ENCODE assay signal across 30 mouse cellular contexts in the genomic region with DNA sequence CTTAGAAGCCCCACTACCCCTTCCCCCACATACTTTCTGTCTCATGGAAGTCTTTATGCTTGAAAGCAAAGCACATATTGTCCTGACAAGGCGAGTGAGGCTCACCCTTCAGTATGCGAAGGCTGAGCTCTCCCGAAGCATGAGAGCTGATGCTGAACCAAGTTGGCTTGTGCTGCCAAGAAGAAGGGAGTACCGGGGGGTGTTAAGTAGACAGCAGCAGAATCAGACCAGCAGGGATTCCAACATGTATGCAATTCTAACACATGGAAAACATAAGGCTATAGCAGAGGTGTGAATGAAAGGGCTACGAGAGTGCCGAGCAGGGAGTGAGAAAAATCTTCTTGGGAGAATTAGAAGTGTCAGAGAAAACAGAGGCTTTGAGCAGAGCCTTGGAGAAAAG.
DNase-seq lines count a peak whose midpoint lies in the region; ATAC-seq and TF ChIP-seq lines count a peak whose summit lies in the region.
"Had no signal": no experiment of that assay in that cellular context is flagged by ENCODE, and none has a peak within 500 bp of the region (broad histone marks: within the 10 kb centered on the region; RNA-seq: fewer than 3 reads in every experiment).

No protein-coding gene starts in this region.

- H3K9me3 ChIP-seq in forebrain, postnatal 0 days (ENCODE audit: low read length), result no peaks in the 10 kb centered on the region
- H3K9me3 ChIP-seq: G1E; heart, embryonic 12.5 days; neural tube, embryonic 13.5 days had no signal

- WGBS in forebrain, postnatal 0 days, result 31% methylated on average over 6 of the region's 6 CpGs

- no peak for DNase-seq in frontal cortex, postnatal 25 days (ENCODE audit: low spot score in 2 of 2)
- peak; percentile 39 for DNase-seq in right cerebral cortex, adult 18-20 months
- no peak for DNase-seq in right cerebral cortex, adult 2 months (ENCODE audit: low spot score in 2 of 2)
- DNase-seq in forebrain, postnatal 0 days, result peak; percentile 81
- DNase-seq in heart, postnatal 10 days, result no peak
- DNase-seq in cerebellum, adult 11 months, result no peak
- DNase-seq: adrenal gland, postnatal 36 days; B cell, adult 2 months; cerebellum, adult 8-10 months; gastrocnemius, postnatal 25 days; heart, adult 18-20 months; heart, postnatal 14 days; kidney, adult 9 months; kidney, postnatal 14 days; layer of hippocampus, postnatal 36 days; liver, postnatal 0 days; thymus, postnatal 36 days had no signal

- peak; percentile 75 for ATAC-seq in frontal cortex, adult (ENCODE audit: low TSS enrichment)
- peak; percentile 91 for ATAC-seq in forebrain, postnatal 0 days
- ATAC-seq: hindbrain, postnatal 0 days; intestine, embryonic 16.5 days; liver, postnatal 0 days; lung, postnatal 0 days; midbrain, embryonic 16.5 days; Patski had no signal

- H3K27ac ChIP-seq in forebrain, postnatal 0 days (ENCODE audit: low read depth, low read length), result 0 out of 2 replicates have a peak overlapping the region, but pooled peaks have one; percentile 21
- H3K27ac ChIP-seq: hindbrain, postnatal 0 days; macrophage; neural tube, embryonic 13.5 days had no signal

- intact Hi-C loops in heart, postnatal 10 days (cut with DNase I), result no loop called here

- TF ChIP-seq CTCF in forebrain, postnatal 0 days (IDR thresholded peaks at IDR 0.05; ENCODE audit: low read depth), result no peak

- H3K36me3 ChIP-seq in forebrain, postnatal 0 days (ENCODE audit: insufficient read depth), result no peaks in the 10 kb centered on the region
- H3K36me3 ChIP-seq: G1E; heart, embryonic 12.5 days; neural tube, embryonic 13.5 days had no signal

- H3K27me3 ChIP-seq in forebrain, postnatal 0 days (ENCODE audit: insufficient read depth, low read length), result no peaks in the 10 kb centered on the region
- H3K27me3 ChIP-seq: CH12.LX; heart, embryonic 12.5 days; neural tube, embryonic 13.5 days had no signal

- no peak overlapping the region for H3K4me3 ChIP-seq in forebrain, postnatal 0 days (ENCODE audit: low read depth, low read length)
- H3K4me3 ChIP-seq: heart, embryonic 12.5 days; myocyte; neural tube, embryonic 13.5 days had no signal

- peaks cover 5% of the 10 kb centered on the region; the same call in 1 of the 2 replicates for H3K4me1 ChIP-seq in forebrain, postnatal 0 days (ENCODE audit: insufficient read depth)
- H3K4me1 ChIP-seq: heart, embryonic 12.5 days had no signal

- H3K4me2 ChIP-seq in forebrain, postnatal 0 days (ENCODE audit: low read depth), result no peak overlapping the region
- H3K4me2 ChIP-seq: heart, embryonic 12.5 days; liver, embryonic 11.5 days; neural tube, embryonic 13.5 days had no signal

- H3K9ac ChIP-seq in forebrain, postnatal 0 days, result no peak overlapping the region
- H3K9ac ChIP-seq: heart, embryonic 12.5 days; liver, postnatal 0 days; neural tube, embryonic 13.5 days had no signal

Comparison
In these comparisons a context has a peak if more than half of its experiments do, and no peak if none do; other contexts are left out.
1. DNase-seq: peak in right cerebral cortex, adult 18-20 months (single experiment) and forebrain, postnatal 0 days (single experiment); none in frontal cortex, postnatal 25 days (0 of 2), right cerebral cortex, adult 2 months (0 of 2), heart, postnatal 10 days (0 of 2) and cerebellum, adult 11 months (single experiment).